Mouse (Mus musculus): ENCODE results near the gene Pde6h. TPM values are rescaled to one million over a fixed set of nuclear protein-coding genes. Genes with fewer than 3 reads are reported as not detected.

Gene Pde6h
- total and polyA plus RNA-seq, 2 experiments from 2014 or later = 1.3 TPM; not detected in 1

DNA sequence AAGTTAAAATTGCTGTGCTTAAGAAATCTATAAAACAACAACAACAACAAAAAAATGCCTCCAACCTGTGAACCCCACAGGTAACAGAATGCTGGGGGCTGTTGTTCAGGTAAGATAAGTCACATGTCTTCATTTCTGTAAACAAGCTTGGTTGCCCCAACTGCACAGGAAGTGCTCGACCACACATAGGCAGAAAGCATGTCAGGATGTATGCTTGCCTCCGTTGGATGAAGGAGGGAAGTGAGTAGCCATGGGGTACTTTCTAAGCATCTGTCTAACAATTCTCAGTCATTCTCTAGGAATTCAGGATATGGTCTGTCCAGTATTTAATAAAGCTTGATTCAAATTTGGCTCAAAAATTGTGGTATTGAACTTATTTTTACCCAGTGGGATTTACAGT is 24.7 kb upstream of the Pde6h start:
- no peak overlapping the region for H3K9ac ChIP-seq (replicated peaks; ENCODE audit: low read length)
- TF ChIP-seq CTCF (IDR thresholded peaks at IDR 0.05; ENCODE audit: low read depth) = no peak
- DNase-seq (ENCODE audit: low spot score) (no peak), ATAC-seq (no peak)
- WGBS = 81% methylated on average over 2 of the region's 2 CpGs
- H3K9me3 ChIP-seq (ENCODE audit: low read length) = no peaks in the 10 kb centered on the region
- no peak overlapping the region for H3K4me2 ChIP-seq (ENCODE audit: low read depth, low read length)
- H3K27ac ChIP-seq = no peak overlapping the region
- H3K27me3 ChIP-seq (ENCODE audit: insufficient read depth, low read length) = no peaks in the 10 kb centered on the region
- no peak overlapping the region for H3K4me3 ChIP-seq (ENCODE audit: low read length)
- H3K36me3 ChIP-seq (ENCODE audit: insufficient read depth, low read length) = no peaks in the 10 kb centered on the region
- H3K4me1 ChIP-seq (ENCODE audit: insufficient read depth, low read length) = no peaks in the 10 kb centered on the region

DNA sequence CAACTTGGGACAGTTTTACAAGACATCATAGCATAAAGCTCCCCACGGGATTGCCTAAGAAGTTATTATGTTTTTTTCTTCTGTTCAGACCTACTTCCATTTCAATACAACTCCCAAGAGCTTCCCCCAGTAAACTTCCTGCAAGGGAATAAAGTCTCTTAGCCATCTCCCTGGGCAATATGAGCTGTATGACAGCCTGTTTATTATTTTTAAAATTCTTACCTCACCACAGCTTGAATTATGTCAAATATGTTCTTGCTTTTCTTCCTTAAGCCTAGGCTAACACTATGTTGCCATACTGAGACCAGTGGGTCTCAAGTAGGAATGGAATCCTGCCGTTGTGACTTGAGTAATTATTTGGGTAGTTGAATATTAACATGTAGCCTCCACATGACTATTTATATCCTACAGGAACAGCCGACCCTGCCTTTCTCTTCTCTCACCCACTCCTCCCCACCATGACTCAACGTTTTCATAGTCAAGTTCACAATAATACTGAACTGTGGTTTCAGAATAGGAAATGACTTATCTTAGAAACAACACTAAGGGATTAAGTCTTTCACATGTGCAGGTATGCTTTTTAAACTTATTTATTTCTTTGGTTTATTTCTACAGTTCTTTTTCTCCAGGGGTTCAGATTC is 23.1 kb upstream of the Pde6h start:
- Histone ChIP-seq H3K4me2 (ENCODE audit: low read depth, low read length) (no peak overlapping the region), H3K4me1 (ENCODE audit: insufficient read depth, low read length) (no peaks in the 10 kb centered on the region), H3K27me3 (ENCODE audit: insufficient read depth, low read length) (no peaks in the 10 kb centered on the region), H3K27ac (no peak overlapping the region), H3K4me3 (ENCODE audit: low read length) (no peak overlapping the region), H3K9me3 (ENCODE audit: low read length) (no peaks in the 10 kb centered on the region), H3K9ac (replicated peaks; ENCODE audit: low read length) (no peak overlapping the region), H3K36me3 (ENCODE audit: insufficient read depth, low read length) (no peaks in the 10 kb centered on the region)
- no peak for ATAC-seq
- no peak for TF ChIP-seq CTCF (IDR thresholded peaks at IDR 0.05; ENCODE audit: low read depth)
- DNase-seq (ENCODE audit: low spot score) = no peak
- WGBS = 75% methylated on average over 4 of the region's 4 CpGs

DNA sequence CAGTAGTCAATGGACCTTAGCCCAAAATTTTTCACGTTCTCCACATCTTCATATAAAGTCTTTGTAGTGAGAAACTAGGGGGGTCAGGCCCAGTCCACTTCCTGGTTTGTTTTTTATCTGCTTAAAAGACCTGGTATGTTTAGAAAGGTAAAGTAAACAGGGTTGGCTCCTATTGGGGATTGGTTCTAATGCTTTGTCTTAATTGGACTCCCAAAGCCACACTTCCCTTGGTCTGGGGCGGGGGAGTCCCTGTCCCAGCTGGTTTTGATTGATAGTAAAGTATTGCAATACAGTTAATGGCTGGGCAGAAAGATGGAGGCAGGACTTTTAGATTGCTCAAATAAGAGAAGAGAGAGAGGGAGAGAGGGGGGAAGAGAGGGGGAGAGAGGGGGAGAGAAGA is 22.6 kb upstream of the Pde6h start:
- no peaks in the 10 kb centered on the region for H3K27me3 ChIP-seq (ENCODE audit: insufficient read depth, low read length)
- no peak overlapping the region for H3K27ac ChIP-seq
- DNase-seq (ENCODE audit: low spot score) = no peak
- no peak overlapping the region for H3K4me3 ChIP-seq (ENCODE audit: low read length)
- no peaks in the 10 kb centered on the region for H3K4me1 ChIP-seq (ENCODE audit: insufficient read depth, low read length)
- no peaks in the 10 kb centered on the region for H3K36me3 ChIP-seq (ENCODE audit: insufficient read depth, low read length)
- no peak for ATAC-seq
- H3K4me2 ChIP-seq (ENCODE audit: low read depth, low read length) = no peak overlapping the region
- H3K9me3 ChIP-seq (ENCODE audit: low read length) = no peaks in the 10 kb centered on the region
- no peak for TF ChIP-seq CTCF (IDR thresholded peaks at IDR 0.05; ENCODE audit: low read depth)
- H3K9ac ChIP-seq (replicated peaks; ENCODE audit: low read length) = no peak overlapping the region
- 80% methylated on average over 2 of the region's 2 CpGs for WGBS

DNA sequence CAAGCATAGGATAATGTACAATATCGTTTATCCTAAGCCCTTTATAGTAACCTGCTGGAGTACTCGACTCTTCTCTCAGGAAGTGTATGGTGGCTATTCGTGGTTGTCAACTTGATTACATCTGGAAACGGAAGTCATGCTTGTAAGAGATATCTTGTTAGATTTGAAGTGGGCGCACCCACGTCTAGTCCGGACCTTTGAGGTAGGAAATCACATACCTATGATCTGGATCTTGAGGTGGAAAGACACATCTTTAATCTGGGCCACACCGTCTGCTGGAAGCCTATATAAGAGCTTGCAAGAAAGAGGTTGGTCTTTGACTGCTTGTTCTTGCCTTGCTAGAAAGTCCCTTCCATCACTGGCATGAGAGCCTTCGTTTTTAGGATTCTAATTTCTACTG is 21.1 kb upstream of the Pde6h start:
- Histone ChIP-seq H3K9me3 (ENCODE audit: low read length) (no peaks in the 10 kb centered on the region), H3K36me3 (ENCODE audit: insufficient read depth, low read length) (no peaks in the 10 kb centered on the region), H3K27me3 (ENCODE audit: insufficient read depth, low read length) (no peaks in the 10 kb centered on the region), H3K27ac (no peak overlapping the region), H3K9ac (replicated peaks; ENCODE audit: low read length) (no peak overlapping the region), H3K4me2 (ENCODE audit: low read depth, low read length) (no peak overlapping the region), H3K4me1 (ENCODE audit: insufficient read depth, low read length) (no peaks in the 10 kb centered on the region), H3K4me3 (ENCODE audit: low read length) (no peak overlapping the region)
- 88% methylated on average over 9 of the region's 9 CpGs for WGBS
- no peak for TF ChIP-seq CTCF (IDR thresholded peaks at IDR 0.05; ENCODE audit: low read depth)
- DNase-seq (ENCODE audit: low spot score) = no peak
- no peak for ATAC-seq

DNA sequence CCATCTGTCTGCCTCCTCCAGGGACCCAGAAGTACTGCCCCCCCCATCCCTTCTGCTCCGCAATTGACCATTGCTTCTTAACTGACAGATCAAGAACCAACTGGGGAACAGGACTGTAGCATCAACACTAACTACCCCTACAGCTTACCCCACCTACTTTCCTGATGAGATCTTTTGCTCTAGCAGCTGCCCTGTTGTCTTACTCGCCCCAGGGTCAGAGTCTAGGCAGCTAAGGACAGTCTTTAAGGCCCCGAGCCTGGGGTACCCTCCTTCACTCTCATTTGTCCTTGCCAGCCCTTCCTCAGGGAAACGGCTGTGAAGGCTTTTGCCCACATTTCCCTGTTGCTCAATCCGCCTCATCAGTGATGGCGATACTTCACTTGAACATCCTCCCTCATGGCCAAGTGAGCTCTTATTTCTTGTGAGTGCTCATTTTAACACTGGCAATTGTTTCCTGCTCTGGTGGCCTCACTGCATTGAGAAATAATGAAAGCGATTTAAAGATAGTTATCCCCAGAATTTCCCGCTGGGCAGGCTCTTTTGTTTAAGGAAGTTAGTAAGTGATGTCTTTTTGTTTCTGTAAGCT is 19.7 kb upstream of the Pde6h start:
- Histone ChIP-seq H3K36me3 (ENCODE audit: insufficient read depth, low read length) (no peaks in the 10 kb centered on the region), H3K9me3 (ENCODE audit: low read length) (no peaks in the 10 kb centered on the region), H3K4me2 (ENCODE audit: low read depth, low read length) (no peak overlapping the region), H3K4me1 (ENCODE audit: insufficient read depth, low read length) (no peaks in the 10 kb centered on the region), H3K27me3 (ENCODE audit: insufficient read depth, low read length) (no peaks in the 10 kb centered on the region), H3K9ac (replicated peaks; ENCODE audit: low read length) (no peak overlapping the region), H3K27ac (no peak overlapping the region), H3K4me3 (ENCODE audit: low read length) (no peak overlapping the region)
- ATAC-seq = no peak
- no peak for TF ChIP-seq CTCF (IDR thresholded peaks at IDR 0.05; ENCODE audit: low read depth)
- DNase-seq (ENCODE audit: low spot score) = no peak
- WGBS = 62% methylated on average over 8 of the region's 8 CpGs

DNA sequence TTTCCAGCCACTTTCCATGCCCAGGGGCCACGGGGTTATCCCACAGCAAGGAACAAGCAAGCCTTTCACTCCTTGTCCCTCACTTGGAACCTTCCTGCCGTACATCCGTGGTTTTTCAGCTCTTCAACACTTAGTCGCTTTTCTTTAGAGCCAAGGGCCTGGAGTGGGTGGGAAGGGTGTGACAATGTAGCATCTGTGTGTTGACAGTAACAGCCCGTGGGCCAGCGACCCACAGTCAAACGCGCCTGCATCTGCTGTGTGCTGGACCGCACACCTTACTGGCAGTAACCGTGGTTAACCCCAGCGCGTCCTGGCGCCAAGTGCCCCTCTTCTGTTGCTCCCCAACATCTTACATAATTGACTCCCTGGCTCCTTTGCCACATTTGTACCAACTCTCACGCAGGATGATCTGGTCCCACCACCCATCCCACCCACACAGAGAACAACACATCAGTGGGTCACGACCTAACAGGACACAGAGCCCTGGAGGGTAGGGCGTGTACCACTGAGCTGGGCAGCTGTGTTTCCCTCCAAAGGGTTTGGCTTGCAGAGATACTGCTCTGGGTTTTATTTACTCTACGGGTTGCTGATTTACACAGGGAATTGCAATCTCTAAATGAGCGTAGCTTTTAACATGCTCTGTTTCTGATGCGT is 17.2 kb upstream of the Pde6h start:
- no peak for TF ChIP-seq CTCF (IDR thresholded peaks at IDR 0.05; ENCODE audit: low read depth)
- Histone ChIP-seq H3K9ac (replicated peaks; ENCODE audit: low read length) (no peak overlapping the region), H3K9me3 (ENCODE audit: low read length) (no peaks in the 10 kb centered on the region), H3K27me3 (ENCODE audit: insufficient read depth, low read length) (no peaks in the 10 kb centered on the region), H3K4me1 (ENCODE audit: insufficient read depth, low read length) (no peaks in the 10 kb centered on the region), H3K36me3 (ENCODE audit: insufficient read depth, low read length) (no peaks in the 10 kb centered on the region), H3K27ac (no peak overlapping the region), H3K4me3 (ENCODE audit: low read length) (no peak overlapping the region), H3K4me2 (ENCODE audit: low read depth, low read length) (no peak overlapping the region)
- ATAC-seq = no peak
- WGBS = 84% methylated on average over 19 of the region's 19 CpGs
- no peak for DNase-seq (ENCODE audit: low spot score)

DNA sequence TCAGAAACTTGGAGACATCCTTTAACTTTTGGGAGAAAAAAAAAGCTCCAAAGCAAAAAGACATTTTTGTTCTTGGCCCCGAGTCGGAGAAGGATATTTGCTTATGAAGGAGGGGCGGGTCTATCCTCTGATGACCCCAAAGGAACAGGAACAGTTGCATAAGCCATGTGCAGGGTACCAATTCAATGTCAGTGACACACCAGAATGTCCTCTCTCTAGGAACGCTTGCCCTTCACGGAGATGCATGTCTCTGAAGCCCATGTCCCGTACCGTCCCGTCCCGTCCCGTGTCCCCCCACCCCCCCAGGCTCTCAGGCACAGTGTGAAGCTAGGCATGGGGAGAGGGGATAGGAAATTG is 16.7 kb upstream of the Pde6h start:
- H3K27me3 ChIP-seq (ENCODE audit: insufficient read depth, low read length) = no peaks in the 10 kb centered on the region
- 65% methylated on average over 10 of the region's 10 CpGs for WGBS
- TF ChIP-seq CTCF (IDR thresholded peaks at IDR 0.05; ENCODE audit: low read depth) = no peak
- no peaks in the 10 kb centered on the region for H3K36me3 ChIP-seq (ENCODE audit: insufficient read depth, low read length)
- no peak overlapping the region for H3K4me2 ChIP-seq (ENCODE audit: low read depth, low read length)
- ATAC-seq (no peak; the same call in 1 of the 2 replicates), DNase-seq (ENCODE audit: low spot score) (no peak)
- H3K9me3 ChIP-seq (ENCODE audit: low read length) = no peaks in the 10 kb centered on the region
- no peak overlapping the region for H3K27ac ChIP-seq
- no peak overlapping the region for H3K4me3 ChIP-seq (ENCODE audit: low read length)
- no peak overlapping the region for H3K9ac ChIP-seq (replicated peaks; ENCODE audit: low read length)
- no peaks in the 10 kb centered on the region for H3K4me1 ChIP-seq (ENCODE audit: insufficient read depth, low read length)

All from hindbrain, postnatal 0 days (tissue).